Mouse (Mus musculus) liver, embryonic 12.5 days (tissue): ENCODE measurements around the gene Alox12. TPM values are rescaled to one million over a fixed set of nuclear protein-coding genes. Genes with fewer than 3 reads are reported as not detected.

Source experiments
- ATAC-seq: fragments of 200-750 bp; cut with Nextera tagmentation; 2 replicates; pipeline ENCODE4 v1.8.0; 2017; ENCODE audit warnings: moderate number of reproducible peaks, mild to moderate bottlenecking, moderate library complexity
- H3K27ac ChIP-seq: fragments of 300-500 bp; sonication (generic); 2 replicates; pipeline ENCODE4 v1.5.1; 2016; ENCODE audit warnings: mild to moderate bottlenecking
- H3K27me3 ChIP-seq: fragments of 300-500 bp; sonication (generic); replicated peaks from 2 replicates; pipeline ENCODE4 v1.6.1; 2016; ENCODE audit warnings: mild to moderate bottlenecking, moderate library complexity
- H3K36me3 ChIP-seq: fragments of 300-500 bp; sonication (generic); 2 replicates; pipeline ENCODE4 v1.6.1; 2016; ENCODE audit warnings: mild to moderate bottlenecking, moderate library complexity
- H3K4me1 ChIP-seq: fragments of 300-500 bp; sonication (generic); 2 replicates; pipeline ENCODE4 v1.6.1; 2016
- H3K4me2 ChIP-seq: fragments of 300-500 bp; sonication (generic); 2 replicates; pipeline ENCODE4 v1.6.1; 2016; ENCODE audit warnings: mild to moderate bottlenecking, moderate library complexity
- H3K4me3 ChIP-seq: fragments of 300-500 bp; sonication (generic); 2 replicates; pipeline ENCODE4 v1.5.1; 2016; ENCODE audit warnings: mild to moderate bottlenecking, moderate library complexity
- H3K9ac ChIP-seq: fragments of 300-500 bp; sonication (generic); 2 replicates; pipeline ENCODE4 v1.6.1; 2016; ENCODE audit warnings: mild to moderate bottlenecking, moderate library complexity
- H3K9me3 ChIP-seq: fragments of 300-500 bp; sonication (generic); replicated peaks from 2 replicates; pipeline ENCODE4 v1.6.1; 2016; ENCODE audit warnings: mild to moderate bottlenecking, moderate library complexity
- WGBS: fragments of 180-500 bp; shearing (Covaris S2); methylation state at CpG from one replicate; pipeline ENCODE4 v1.1.7; 2016; ENCODE audit not compliant: insufficient replicate concordance; 5-methylcytosine and 5-hydroxymethylcytosine counted together
- polyA plus RNA-seq: library from polyadenylated mRNA; unstranded; fragments of >200 nt; fragmentation: Nextera tagmentation; extraction: Ambion mirVana; gene quantifications from 2 replicates; pipeline ENCODE4 v1.2.1, GENCODE M21; 2016

The Alox12 gene
- polyA plus RNA-seq, 1 experiment from 2014 or later = 26.8 TPM

DNA sequence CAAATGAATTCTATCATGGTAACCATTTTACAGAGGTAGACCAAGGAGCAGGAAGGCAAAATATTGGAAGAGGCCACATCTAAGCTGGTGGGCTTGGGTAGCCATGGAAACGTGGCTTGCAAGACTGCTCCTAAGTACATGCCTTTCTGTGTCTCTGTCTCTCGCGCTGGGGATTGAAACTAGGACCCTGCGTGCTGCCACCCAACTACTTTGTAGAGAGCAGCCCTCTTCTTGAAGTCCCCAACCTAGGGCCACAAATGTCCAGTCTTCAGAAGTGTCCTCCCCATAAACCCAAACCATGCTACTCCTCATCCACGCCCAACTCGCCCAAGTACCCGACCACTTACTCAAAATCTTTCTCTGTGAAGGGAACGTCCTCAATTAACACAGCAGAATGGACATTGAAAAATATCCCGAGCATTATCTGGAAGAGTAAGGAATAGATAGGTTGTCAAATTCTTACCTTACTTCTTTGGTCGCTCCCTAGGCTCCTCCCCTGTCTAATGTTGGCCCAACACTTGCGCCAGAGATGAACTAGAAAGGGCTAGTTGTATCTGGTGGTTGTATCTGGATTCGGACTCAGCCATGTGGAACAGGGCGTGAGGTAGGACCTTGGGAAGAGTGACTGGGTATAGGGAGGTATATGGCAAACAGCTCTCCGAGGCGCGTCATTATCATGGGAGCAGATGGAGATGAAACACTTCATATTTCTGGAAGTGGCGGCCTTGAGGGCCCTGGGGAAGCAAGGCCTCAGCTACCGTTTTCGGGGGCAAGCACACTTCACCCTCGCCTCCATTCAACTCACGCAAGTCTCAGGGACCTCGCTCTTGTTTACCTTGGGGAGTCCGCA is 16.3 kb downstream of the Alox12 start:
- H3K4me3 ChIP-seq = peak overlapping the region; percentile 98
- peak overlapping the region; percentile 87 for H3K4me2 ChIP-seq
- no peaks in the 10 kb centered on the region for H3K9me3 ChIP-seq
- peaks cover 18% of the 10 kb centered on the region for H3K36me3 ChIP-seq
- no peak for ATAC-seq
- peak overlapping the region; percentile 96 for H3K27ac ChIP-seq
- peaks cover under 1% of the 10 kb centered on the region; the same call in 1 of the 2 replicates for H3K27me3 ChIP-seq
- H3K9ac ChIP-seq = peak overlapping the region; percentile 95
- H3K4me1 ChIP-seq = peaks cover 51% of the 10 kb centered on the region
- 5% methylated on average over 23 of the region's 23 CpGs for WGBS

DNA sequence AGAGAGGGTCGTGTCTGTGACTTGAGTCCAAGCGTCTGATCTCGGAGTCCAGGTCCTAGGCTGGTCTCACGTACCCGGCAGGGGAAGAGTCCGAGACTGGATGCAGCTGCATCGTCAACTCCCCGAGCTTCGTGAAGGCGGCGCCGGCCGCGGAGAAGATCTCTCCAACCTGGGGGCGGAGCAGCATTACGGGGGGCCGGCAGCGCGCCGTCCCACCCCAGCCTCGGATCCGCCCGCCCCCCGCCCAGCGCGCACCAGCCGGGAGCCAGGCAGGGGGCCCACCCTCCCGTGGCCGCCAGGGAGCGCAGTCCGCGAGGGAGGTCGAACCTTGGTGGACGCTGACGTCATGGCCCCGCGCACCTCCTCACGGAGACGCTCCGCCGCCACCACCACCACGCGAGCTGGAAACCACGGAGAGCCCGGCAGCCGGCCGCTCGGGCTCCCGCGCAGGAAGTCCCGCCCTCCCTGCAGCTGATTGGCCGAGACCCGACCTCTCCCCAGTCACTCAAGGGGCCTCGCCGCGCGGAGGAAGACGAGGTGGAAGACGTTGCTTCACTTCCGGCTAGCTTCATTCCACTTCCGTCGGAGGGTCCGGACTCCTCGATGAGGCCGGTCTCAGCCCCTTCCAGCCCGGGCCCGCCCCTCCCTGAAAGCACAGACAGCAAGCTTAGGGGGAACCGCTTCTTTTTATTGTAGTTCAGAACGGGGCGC is 17.5 kb downstream of the Alox12 start, which contains the start of gene 0610010K14Rik:
Gene 0610010K14Rik (minus strand): TSS at position 458 of the 711 bp plus-strand sequence.
- H3K4me2 ChIP-seq = peak within 1 kb of the TSS; percentile 87
- peaks cover 18% of the 10 kb centered on the region for H3K36me3 ChIP-seq
- H3K4me3 ChIP-seq = peak within 1 kb of the TSS; percentile 98
- peak; percentile 92 for ATAC-seq
- peak within 1 kb of the TSS; percentile 96 for H3K27ac ChIP-seq
- under 1% methylated on average over 66 of the region's 70 CpGs for WGBS
- H3K4me1 ChIP-seq = peaks cover 62% of the 10 kb centered on the region
- H3K9me3 ChIP-seq = no peaks in the 10 kb centered on the region
- H3K27me3 ChIP-seq = no peaks in the 10 kb centered on the region
- H3K9ac ChIP-seq = peak within 1 kb of the TSS; percentile 95

DNA sequence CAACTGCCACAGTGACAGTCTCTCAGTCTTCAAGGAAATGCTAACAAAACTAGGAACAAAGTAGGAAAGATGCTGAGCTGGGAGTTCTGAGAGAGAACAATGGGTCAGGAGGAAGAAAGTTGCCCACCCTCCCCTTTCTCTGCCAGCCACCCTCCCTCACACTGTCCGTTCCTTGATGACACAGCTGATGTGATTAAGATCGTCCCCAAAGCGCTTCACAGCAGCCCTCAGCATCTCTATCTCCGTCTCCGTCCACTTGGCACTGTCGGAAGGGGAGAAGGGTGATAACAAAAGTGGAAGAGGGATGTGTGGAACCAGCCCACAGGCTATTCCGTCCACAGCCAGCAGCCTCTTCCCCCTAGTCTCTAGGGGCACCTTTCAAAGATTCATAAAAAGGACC is 18.4 kb downstream of the Alox12 start:
- 12% methylated on average over 7 of the region's 7 CpGs for WGBS
- H3K9ac ChIP-seq = peak overlapping the region; percentile 95
- H3K9me3 ChIP-seq = no peaks in the 10 kb centered on the region
- H3K4me1 ChIP-seq = peaks cover 68% of the 10 kb centered on the region
- H3K27ac ChIP-seq = peak overlapping the region; percentile 96
- peak overlapping the region; percentile 98 for H3K4me3 ChIP-seq
- H3K4me2 ChIP-seq = peak overlapping the region; percentile 87
- H3K36me3 ChIP-seq = peaks cover 18% of the 10 kb centered on the region
- H3K27me3 ChIP-seq = no peaks in the 10 kb centered on the region
- no peak for ATAC-seq

DNA sequence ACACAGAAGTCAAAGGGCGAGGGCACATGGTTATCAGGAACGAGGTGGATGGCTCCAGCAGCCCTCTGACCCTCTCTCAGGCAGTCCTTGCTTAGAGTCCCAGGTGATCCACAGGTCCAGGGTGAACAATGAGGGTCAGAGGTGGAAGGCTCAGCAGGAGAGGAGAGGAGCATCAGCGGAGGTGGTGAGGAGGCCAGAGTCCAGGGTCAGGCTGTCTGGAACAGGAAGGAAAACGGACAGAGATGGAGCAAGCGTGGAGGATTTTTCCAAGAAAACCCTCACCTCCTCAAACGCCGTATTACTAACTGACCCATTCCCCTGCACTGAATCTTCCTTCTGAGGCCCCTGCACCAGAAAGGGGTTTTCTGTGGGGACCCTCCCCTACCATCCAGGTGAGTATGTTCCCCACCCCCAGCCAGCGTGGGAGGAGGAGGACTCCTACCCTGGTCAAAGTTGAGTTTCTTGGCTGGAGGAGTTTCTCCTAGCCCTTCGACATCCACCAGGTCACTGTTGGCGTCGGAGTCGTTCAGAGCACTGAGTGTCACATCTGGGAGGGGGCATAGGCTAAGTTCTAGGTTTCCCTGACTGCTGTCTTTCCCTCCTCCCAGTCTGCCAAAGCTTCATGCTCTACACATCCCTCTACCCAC is 19.8 kb downstream of the Alox12 start:
- Histone ChIP-seq H3K9me3 (no peaks in the 10 kb centered on the region), H3K27ac (peak overlapping the region; percentile 96), H3K36me3 (peaks cover 18% of the 10 kb centered on the region), H3K4me1 (peaks cover 69% of the 10 kb centered on the region), H3K4me3 (no peak overlapping the region), H3K9ac (no peak overlapping the region), H3K4me2 (no peak overlapping the region; the same call in 1 of the 2 replicates), H3K27me3 (peaks cover under 1% of the 10 kb centered on the region)
- ATAC-seq = no peak
- WGBS = 84% methylated on average over 12 of the region's 12 CpGs

DNA sequence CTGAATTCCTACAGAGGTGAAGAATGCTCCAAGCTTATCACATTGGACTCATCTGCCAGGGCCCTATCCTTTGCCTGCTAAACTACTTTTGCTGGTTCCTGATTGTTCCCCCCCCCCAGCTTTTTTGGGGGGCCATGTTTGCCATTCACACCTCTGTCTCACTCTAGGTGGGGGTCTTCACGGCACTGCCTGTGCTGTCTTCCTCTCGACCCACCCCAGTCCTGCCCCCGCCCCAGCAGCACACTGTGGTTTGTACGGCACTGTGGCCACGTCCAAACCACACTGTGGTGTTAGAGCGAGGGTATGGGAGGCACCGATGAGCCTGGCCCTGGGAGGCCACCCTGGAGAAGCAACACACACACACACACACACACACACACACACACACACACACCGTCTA is 20.7 kb downstream of the Alox12 start:
- WGBS = 35% methylated on average over 8 of the region's 8 CpGs
- Histone ChIP-seq H3K9ac (no peak overlapping the region; the same call in 1 of the 2 replicates), H3K27me3 (peaks cover 9% of the 10 kb centered on the region), H3K9me3 (no peaks in the 10 kb centered on the region), H3K36me3 (peaks cover 18% of the 10 kb centered on the region), H3K4me1 (peaks cover 75% of the 10 kb centered on the region), H3K27ac (peak overlapping the region; percentile 96), H3K4me2 (0 out of 2 replicates have a peak overlapping the region, but pooled peaks have one; percentile 0), H3K4me3 (no peak overlapping the region)
- ATAC-seq = no peak

- peaks cover 18% of the 10 kb centered on the region for H3K36me3 ChIP-seq
- 46% methylated on average over 5 of the region's 5 CpGs for WGBS
- H3K4me3 ChIP-seq = no peak overlapping the region
- H3K27me3 ChIP-seq = peaks cover 14% of the 10 kb centered on the region
- no peak overlapping the region for H3K4me2 ChIP-seq
- H3K27ac ChIP-seq = peak overlapping the region; percentile 96
- peaks cover 79% of the 10 kb centered on the region for H3K4me1 ChIP-seq
- ATAC-seq = no peak
- H3K9me3 ChIP-seq = no peaks in the 10 kb centered on the region
- H3K9ac ChIP-seq = no peak overlapping the region
Measured at GRCm38 (mm10) chr11:70234037-70234436, 21.1 kb downstream of the Alox12 start.

DNA sequence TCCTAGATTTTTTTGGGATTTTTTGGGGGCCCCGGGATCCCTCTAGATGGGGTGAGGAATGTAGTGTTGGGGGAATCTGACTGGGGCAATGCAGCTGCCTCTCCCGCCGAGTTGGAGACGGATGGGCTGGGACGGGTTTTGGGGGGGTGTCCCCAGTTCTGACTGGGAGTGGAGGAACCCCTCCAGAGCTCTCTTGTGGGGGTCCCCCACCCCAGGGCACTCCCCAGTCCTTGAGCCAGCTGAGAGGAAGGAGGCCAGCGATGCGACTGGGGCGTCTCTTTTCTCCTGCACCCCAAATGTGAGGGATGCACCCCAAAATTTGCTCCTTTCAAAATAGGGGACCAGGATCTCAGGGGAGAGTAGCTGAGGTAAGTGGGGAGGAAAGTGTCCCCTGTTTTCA is 22.1 kb downstream of the Alox12 start:
- H3K4me2 ChIP-seq = peak overlapping the region; percentile 56
- 0 out of 2 replicates have a peak overlapping the region, but pooled peaks have one; percentile 35 for H3K4me3 ChIP-seq
- H3K27ac ChIP-seq = no peak overlapping the region
- H3K4me1 ChIP-seq = peaks cover 82% of the 10 kb centered on the region
- H3K27me3 ChIP-seq = peaks cover 24% of the 10 kb centered on the region
- no peak overlapping the region for H3K9ac ChIP-seq
- H3K36me3 ChIP-seq = peaks cover 18% of the 10 kb centered on the region
- ATAC-seq = no peak
- WGBS = 56% methylated on average over 8 of the region's 8 CpGs
- H3K9me3 ChIP-seq = no peaks in the 10 kb centered on the region

DNA sequence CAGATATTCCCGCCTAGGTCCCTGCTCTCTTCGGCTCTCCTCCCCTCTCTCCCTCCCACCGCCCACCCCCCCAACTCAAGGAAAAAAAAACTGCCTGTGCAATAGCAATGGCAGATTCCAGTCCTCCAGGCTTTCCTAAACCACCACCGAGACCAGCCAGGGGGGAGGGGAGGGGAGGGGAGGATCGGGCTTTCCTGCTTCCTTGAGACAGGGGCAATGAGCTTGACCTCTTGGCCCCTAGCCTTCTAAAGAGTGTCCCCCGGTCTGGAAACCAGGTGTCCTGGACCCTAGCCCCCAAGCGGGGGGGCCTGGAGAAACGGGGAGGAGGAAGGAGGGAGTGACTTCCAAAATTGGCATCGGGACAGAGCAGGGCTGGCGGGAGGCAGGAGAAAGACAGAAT is 22.6 kb downstream of the Alox12 start:
- H3K4me3 ChIP-seq = peak overlapping the region; percentile 35
- peak overlapping the region; percentile 56 for H3K4me2 ChIP-seq
- ATAC-seq = no peak
- no peaks in the 10 kb centered on the region for H3K9me3 ChIP-seq
- H3K36me3 ChIP-seq = peaks cover 18% of the 10 kb centered on the region
- H3K9ac ChIP-seq = peak overlapping the region; percentile 48; the same call in 1 of the 2 replicates
- H3K27ac ChIP-seq = no peak overlapping the region
- WGBS = 31% methylated on average over 9 of the region's 10 CpGs
- peaks cover 29% of the 10 kb centered on the region for H3K27me3 ChIP-seq
- peaks cover 87% of the 10 kb centered on the region for H3K4me1 ChIP-seq

- under 1% methylated on average over 31 of the region's 32 CpGs for WGBS
- Histone ChIP-seq H3K9ac (peak overlapping the region; percentile 60), H3K4me2 (peak overlapping the region; percentile 81), H3K9me3 (no peaks in the 10 kb centered on the region), H3K4me3 (peak overlapping the region; percentile 50), H3K27ac (no peak overlapping the region), H3K4me1 (peaks cover 90% of the 10 kb centered on the region), H3K36me3 (peaks cover 9% of the 10 kb centered on the region), H3K27me3 (peaks cover 50% of the 10 kb centered on the region)
- peak; percentile 57 for ATAC-seq
Measured at GRCm38 (mm10) chr11:70230239-70230727, 24.9 kb downstream of the Alox12 start.

- ATAC-seq = no peak
- Histone ChIP-seq H3K9me3 (no peaks in the 10 kb centered on the region), H3K4me2 (peak within 1 kb of the TSS; percentile 81), H3K9ac (peak within 1 kb of the TSS; percentile 60), H3K27me3 (peaks cover 50% of the 10 kb centered on the region), H3K4me3 (peak within 1 kb of the TSS; percentile 50), H3K27ac (peak within 1 kb of the TSS; percentile 70), H3K4me1 (peaks cover 90% of the 10 kb centered on the region), H3K36me3 (peaks cover under 1% of the 10 kb centered on the region; the same call in 1 of the 2 replicates)
- WGBS = 2% methylated on average over 39 of the region's 39 CpGs
Measured at GRCm38 (mm10) chr11:70229260-70230010, 25.7 kb downstream of the Alox12 start, which contains the start of gene Bcl6b. Gene Bcl6b (minus strand): TSS chr11:70229798.

DNA sequence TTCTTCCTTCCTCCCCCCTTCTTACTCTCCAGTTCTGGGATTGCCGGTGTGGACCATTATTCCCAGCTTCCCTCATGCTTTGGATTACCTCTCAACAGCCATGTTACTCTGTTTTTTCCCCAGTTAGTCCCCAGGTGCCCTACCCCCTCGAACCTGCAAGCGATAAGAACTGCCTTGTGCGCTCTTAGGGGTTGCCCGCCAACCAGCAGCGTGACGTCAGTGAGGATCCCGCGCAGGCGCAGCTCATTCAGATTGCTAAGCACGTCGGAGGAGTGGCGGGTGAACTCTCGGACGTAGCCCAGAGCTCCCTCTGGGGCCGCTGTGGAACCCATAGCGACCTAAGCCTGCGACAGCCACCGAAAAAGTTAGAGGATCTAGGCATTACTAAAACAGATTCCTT is 26.3 kb downstream of the Alox12 start:
- peaks cover 90% of the 10 kb centered on the region for H3K4me1 ChIP-seq
- H3K27ac ChIP-seq = peak overlapping the region; percentile 70
- 2% methylated on average over 19 of the region's 19 CpGs for WGBS
- peaks cover 50% of the 10 kb centered on the region for H3K27me3 ChIP-seq
- peak; percentile 82 for ATAC-seq
- peak overlapping the region; percentile 81 for H3K4me2 ChIP-seq
- H3K9ac ChIP-seq = peak overlapping the region; percentile 60
- no peaks in the 10 kb centered on the region for H3K9me3 ChIP-seq
- H3K36me3 ChIP-seq = no peaks in the 10 kb centered on the region
- peak overlapping the region; percentile 50 for H3K4me3 ChIP-seq
